Mouse (Mus musculus): Measurements from ENCODE around the gene Slc22a14.

- TF ChIP-seq CTCF (IDR thresholded peaks at IDR 0.05; ENCODE audit: insufficient read depth, low read depth, low read length) (no peak), POLR2A (IDR thresholded peaks at IDR 0.05; ENCODE audit: insufficient read depth, low read depth, low read length) (no peak)
Observed at GRCm38 (mm10) chr9:119145137-119145536, 220.2 kb downstream of the Slc22a14 start.
